Mouse (Mus musculus) bone marrow macrophage, adult 2 months (primary cell): ENCODE results near the gene Ctf1.

Experiments used
- CTCF ChIP-seq: IDR thresholded peaks from 2 replicates; pipeline ENCODE4 v1.5.1; 2012; ENCODE audit warnings: low read depth, mild to moderate bottlenecking, low read length, moderate library complexity
- POLR2A ChIP-seq: IDR thresholded peaks from 2 replicates; pipeline ENCODE4 v1.6.1; 2012; ENCODE audit warnings: mild to moderate bottlenecking, low read depth, low read length, borderline replicate concordance

- no peak for TF ChIP-seq CTCF
- no peak for TF ChIP-seq POLR2A
Observed at GRCm38 (mm10) chr7:127707957-127708206, 4.7 kb upstream of the Ctf1 start.
